Mouse (Mus musculus): ENCODE results near the gene Lancl1. TPM values are rescaled to one million over a fixed set of nuclear protein-coding genes. Genes with fewer than 3 reads are reported as not detected.

Lancl1 gene
- total and polyA plus RNA-seq, 3 experiments: 29.3 to 50.3 TPM; not detected in 1

- Histone ChIP-seq H3K36me3 (ENCODE audit: control insufficient read depth in 1 of 2, insufficient read depth in 2 of 2, low read length in 2 of 2) (no peaks in the 10 kb centered on the region), H3K27ac (ENCODE audit: control insufficient read depth, low read depth, low read length) (no peak overlapping the region), H3K9me3 (replicated peaks; ENCODE audit: insufficient read depth, low read length) (no peaks in the 10 kb centered on the region), H3K9ac (ENCODE audit: control insufficient read depth, low read depth, low read length, poor library complexity, severe bottlenecking) (no peak overlapping the region), H3K4me3 (ENCODE audit: control insufficient read depth in 1 of 2, insufficient read depth in 1 of 2, low read depth in 2 of 2, low read length in 2 of 2) (no peak overlapping the region), H3K27me3 (ENCODE audit: control insufficient read depth in 1 of 2, insufficient read depth in 2 of 2, low read length in 2 of 2) (no peaks in the 10 kb centered on the region), H3K79me2 (ENCODE audit: control insufficient read depth, insufficient read depth, low read length, poor library complexity) (no peaks in the 10 kb centered on the region), H3K4me1 (ENCODE audit: control insufficient read depth in 1 of 2, insufficient read depth in 2 of 2, low read length in 2 of 2) (no peaks in the 10 kb centered on the region)
- no peak for DNase-seq (ENCODE audit: low read depth, low spot score)
- no peak for TF ChIP-seq MYC (IDR thresholded peaks at IDR 0.05; ENCODE audit: low read depth, low read length)
- no peak for TF ChIP-seq POLR2AphosphoS2 (IDR thresholded peaks at IDR 0.05; ENCODE audit: low read length)
- TF ChIP-seq JUND (IDR thresholded peaks at IDR 0.05; ENCODE audit: low read depth, low read length): no peak
- TF ChIP-seq E2F4 (IDR thresholded peaks at IDR 0.05; ENCODE audit: borderline replicate concordance, low read depth, low read length): no peak
- no peak for TF ChIP-seq BHLHE40 (IDR thresholded peaks at IDR 0.05; ENCODE audit: borderline replicate concordance, low read depth, low read length)
- no peak for TF ChIP-seq ELF1 (IDR thresholded peaks at IDR 0.05; ENCODE audit: low read depth, low read length)
Measured at GRCm38 (mm10) chr1:66960536-66961243, 78.0 kb downstream of the Lancl1 start.

- DNase-seq (ENCODE audit: low read depth, low spot score): no peak
- Histone ChIP-seq H3K4me3 (ENCODE audit: control insufficient read depth in 1 of 2, insufficient read depth in 1 of 2, low read depth in 2 of 2, low read length in 2 of 2) (no peak overlapping the region), H3K9me3 (replicated peaks; ENCODE audit: insufficient read depth, low read length) (no peaks in the 10 kb centered on the region), H3K4me1 (ENCODE audit: control insufficient read depth in 1 of 2, insufficient read depth in 2 of 2, low read length in 2 of 2) (no peaks in the 10 kb centered on the region), H3K27me3 (ENCODE audit: control insufficient read depth in 1 of 2, insufficient read depth in 2 of 2, low read length in 2 of 2) (no peaks in the 10 kb centered on the region), H3K27ac (ENCODE audit: control insufficient read depth, low read depth, low read length) (no peak overlapping the region), H3K9ac (ENCODE audit: control insufficient read depth, low read depth, low read length, poor library complexity, severe bottlenecking) (no peak overlapping the region), H3K36me3 (ENCODE audit: control insufficient read depth in 1 of 2, insufficient read depth in 2 of 2, low read length in 2 of 2) (no peaks in the 10 kb centered on the region), H3K79me2 (ENCODE audit: control insufficient read depth, insufficient read depth, low read length, poor library complexity) (no peaks in the 10 kb centered on the region)
- TF ChIP-seq ZC3H11A (IDR thresholded peaks at IDR 0.05; ENCODE audit: low read depth, low read length) (no peak), MXI1 (IDR thresholded peaks at IDR 0.05; ENCODE audit: low read depth, low read length) (no peak), UBTF (IDR thresholded peaks at IDR 0.05; ENCODE audit: borderline replicate concordance, insufficient read depth, low read depth, low read length) (no peak), CHD1 (IDR thresholded peaks at IDR 0.05; ENCODE audit: low read depth, low read length) (no peak), NRF1 (IDR thresholded peaks at IDR 0.05; ENCODE audit: insufficient read depth, low read depth, low read length, poor library complexity, severe bottlenecking) (no peak), POLR2A (IDR thresholded peaks at IDR 0.05; ENCODE audit: control insufficient read depth in 1 of 2, insufficient read depth in 1 of 2, low read depth in 1 of 2, low read length in 2 of 2, poor library complexity in 1 of 2) (no peak), RCOR1 (IDR thresholded peaks at IDR 0.05; ENCODE audit: low read depth, low read length) (no peak), TBP (IDR thresholded peaks at IDR 0.05; ENCODE audit: low read depth, low read length) (no peak), KAT2A (conservative IDR thresholded peaks at IDR 0.05; ENCODE audit: low read depth, low read length) (no peak), BHLHE40 (IDR thresholded peaks at IDR 0.05; ENCODE audit: borderline replicate concordance, low read depth, low read length) (no peak), MEF2A (IDR thresholded peaks at IDR 0.05; ENCODE audit: extremely low read depth, insufficient replicate concordance, low read depth, low read length, poor library complexity, severe bottlenecking) (no peak), JUND (IDR thresholded peaks at IDR 0.05; ENCODE audit: low read depth, low read length) (no peak), USF2 (IDR thresholded peaks at IDR 0.05; ENCODE audit: borderline replicate concordance in 1 of 2, insufficient read depth in 1 of 2, low read depth in 1 of 2, low read length in 2 of 2) (no peak), SIN3A (IDR thresholded peaks at IDR 0.05; ENCODE audit: low read length) (no peak)
Measured at GRCm38 (mm10) chr1:66957361-66957760, 81.3 kb downstream of the Lancl1 start.

All from MEL (cell line).